Mouse (Mus musculus): ENCODE results near the gene Col6a3. TPM values are rescaled to one million over a fixed set of nuclear protein-coding genes. Genes with fewer than 3 reads are reported as not detected.

Gene Col6a3
- polyA plus RNA-seq, 1 experiment from 2014 or later = 5.9 TPM

DNA sequence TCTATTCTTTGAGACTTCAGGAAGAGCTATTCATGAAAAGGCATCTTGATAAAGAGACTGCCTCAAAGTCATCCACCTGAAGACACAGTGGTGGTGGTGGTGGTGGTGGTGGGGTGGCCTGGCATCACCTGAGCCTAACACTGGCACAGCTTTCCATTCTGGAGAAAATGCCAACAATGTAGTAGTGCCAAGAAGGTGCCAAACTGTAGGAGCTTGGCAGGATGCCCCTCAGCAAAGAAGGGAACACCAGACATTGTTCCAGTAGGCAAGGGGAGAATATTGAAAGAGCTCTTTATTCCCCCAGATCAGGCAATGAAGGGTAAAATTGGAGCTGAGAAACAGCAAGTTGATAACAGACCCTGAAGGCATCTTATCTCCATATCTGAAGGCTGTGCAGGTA is 121.8 kb downstream of the Col6a3 start:
- Histone ChIP-seq H3K9me3 (replicated peaks; ENCODE audit: control insufficient read depth, low read length, poor library complexity, severe bottlenecking) (no peaks in the 10 kb centered on the region), H3K27ac (ENCODE audit: low read length) (no peak overlapping the region), H3K9ac (ENCODE audit: low read depth, low read length) (no peak overlapping the region), H3K4me3 (ENCODE audit: low read depth, low read length) (no peak overlapping the region), H3K27me3 (ENCODE audit: control insufficient read depth, insufficient read depth, low read depth, low read length) (no peaks in the 10 kb centered on the region), H3K4me1 (ENCODE audit: control insufficient read depth, insufficient read depth, low read length) (no peaks in the 10 kb centered on the region), H3K36me3 (ENCODE audit: control insufficient read depth, insufficient read depth, low read length) (no peaks in the 10 kb centered on the region), H3K4me2 (ENCODE audit: low read length) (no peak overlapping the region)
- ATAC-seq = no peak

DNA sequence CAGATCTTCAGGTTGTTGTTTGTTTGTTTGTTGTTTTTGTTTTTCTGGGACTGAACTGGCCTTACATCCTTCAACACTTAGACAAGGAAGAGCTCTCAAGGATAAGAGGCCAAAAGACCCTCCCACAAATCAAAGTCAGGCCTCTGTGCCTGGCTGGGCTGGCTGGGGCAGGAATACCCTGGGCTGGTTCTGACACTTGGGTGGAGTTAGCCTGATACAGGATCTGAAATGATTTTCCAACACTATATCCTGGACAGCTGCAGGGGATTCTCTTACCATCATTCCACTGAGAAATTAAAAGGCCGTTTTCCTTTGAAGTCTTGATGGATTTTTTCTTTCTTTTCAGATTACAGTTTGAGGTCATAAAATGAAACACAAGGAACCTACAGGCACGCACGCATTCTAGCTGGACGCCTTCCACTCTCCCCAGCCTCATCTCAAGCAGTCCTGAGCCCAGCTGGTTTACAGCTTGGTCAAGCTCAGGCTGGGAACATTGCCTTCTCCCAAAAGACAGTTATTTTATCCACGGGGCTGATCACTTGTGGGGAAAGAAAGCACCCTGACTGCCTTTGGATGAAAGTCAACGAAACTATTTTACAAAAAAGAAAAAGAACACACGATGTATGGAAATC is 123.0 kb downstream of the Col6a3 start:
- Histone ChIP-seq H3K27ac (ENCODE audit: low read length) (no peak overlapping the region), H3K27me3 (ENCODE audit: control insufficient read depth, insufficient read depth, low read depth, low read length) (no peaks in the 10 kb centered on the region), H3K9me3 (replicated peaks; ENCODE audit: control insufficient read depth, low read length, poor library complexity, severe bottlenecking) (no peaks in the 10 kb centered on the region), H3K4me1 (ENCODE audit: control insufficient read depth, insufficient read depth, low read length) (no peaks in the 10 kb centered on the region), H3K4me3 (ENCODE audit: low read depth, low read length) (no peak overlapping the region), H3K9ac (ENCODE audit: low read depth, low read length) (no peak overlapping the region), H3K36me3 (ENCODE audit: control insufficient read depth, insufficient read depth, low read length) (no peaks in the 10 kb centered on the region), H3K4me2 (ENCODE audit: low read length) (no peak overlapping the region)
- 69% methylated on average over 7 of the region's 7 CpGs for WGBS
- ATAC-seq = no peak

DNA sequence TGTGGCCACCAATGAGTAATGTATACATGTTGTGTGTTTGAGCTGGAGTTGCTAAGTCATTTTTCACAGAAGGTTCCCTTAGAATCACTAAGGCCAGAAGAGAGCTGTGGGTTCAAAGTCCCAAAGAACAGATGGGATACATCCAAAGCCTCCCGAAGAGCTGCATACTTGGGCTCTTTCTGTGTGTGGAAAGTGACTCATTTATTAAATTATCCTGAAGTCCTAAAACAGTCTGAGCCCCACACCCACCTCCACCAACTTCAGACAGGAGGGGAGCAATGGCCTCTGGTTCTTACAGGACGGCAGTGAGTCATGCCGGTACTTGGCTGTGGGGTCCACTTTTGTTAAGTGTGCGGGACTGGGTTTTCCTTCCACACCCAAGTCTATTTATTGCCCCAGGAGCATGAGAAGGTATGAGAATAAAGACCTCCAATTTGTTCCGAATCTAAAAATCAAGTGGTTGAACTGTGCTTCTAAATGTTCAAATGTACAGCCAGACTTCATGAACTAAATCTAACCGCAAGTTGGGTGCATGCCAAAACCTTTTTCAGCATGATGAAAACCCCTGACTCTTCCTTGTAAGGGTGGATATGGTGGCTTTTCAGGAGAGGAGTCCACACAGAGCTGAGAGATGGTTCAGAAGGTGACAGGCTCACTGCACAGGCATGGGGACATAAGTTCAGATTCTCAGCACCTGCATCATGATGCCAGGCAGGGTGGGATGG is 124.8 kb downstream of the Col6a3 start:
- no peaks in the 10 kb centered on the region for H3K9me3 ChIP-seq (replicated peaks; ENCODE audit: control insufficient read depth, low read length, poor library complexity, severe bottlenecking)
- no peak overlapping the region for H3K9ac ChIP-seq (ENCODE audit: low read depth, low read length)
- H3K27ac ChIP-seq (ENCODE audit: low read length) = no peak overlapping the region
- no peak overlapping the region for H3K4me3 ChIP-seq (ENCODE audit: low read depth, low read length)
- H3K4me1 ChIP-seq (ENCODE audit: control insufficient read depth, insufficient read depth, low read length) = no peaks in the 10 kb centered on the region
- ATAC-seq = no peak
- H3K27me3 ChIP-seq (ENCODE audit: control insufficient read depth, insufficient read depth, low read depth, low read length) = no peaks in the 10 kb centered on the region
- no peaks in the 10 kb centered on the region for H3K36me3 ChIP-seq (ENCODE audit: control insufficient read depth, insufficient read depth, low read length)
- WGBS = 89% methylated on average over 6 of the region's 6 CpGs
- H3K4me2 ChIP-seq (ENCODE audit: low read length) = no peak overlapping the region

DNA sequence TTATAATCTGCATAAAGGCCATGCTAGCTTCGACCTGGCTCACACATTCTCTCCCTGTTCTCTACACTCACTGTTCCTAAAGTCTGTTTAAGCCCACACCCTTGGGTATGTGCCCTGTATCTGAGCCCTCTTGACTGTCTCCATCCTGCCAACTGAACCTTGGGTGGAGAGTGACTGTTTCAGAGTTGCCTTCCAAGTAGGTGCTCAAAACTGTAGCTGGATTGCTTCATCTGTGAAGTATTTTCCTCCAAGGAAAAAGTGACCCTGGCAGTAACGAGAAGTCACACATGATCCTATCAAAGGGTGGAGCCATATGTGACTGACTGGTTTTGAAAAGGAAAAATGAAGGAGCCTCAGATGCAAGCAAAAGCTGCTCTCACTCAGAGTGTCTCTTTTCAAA is 127.5 kb downstream of the Col6a3 start:
- no peak overlapping the region for H3K27ac ChIP-seq (ENCODE audit: low read length)
- H3K36me3 ChIP-seq (ENCODE audit: control insufficient read depth, insufficient read depth, low read length) = no peaks in the 10 kb centered on the region
- no peak overlapping the region for H3K4me2 ChIP-seq (ENCODE audit: low read length)
- no peaks in the 10 kb centered on the region for H3K4me1 ChIP-seq (ENCODE audit: control insufficient read depth, insufficient read depth, low read length)
- no peak overlapping the region for H3K4me3 ChIP-seq (ENCODE audit: low read depth, low read length)
- ATAC-seq = no peak
- WGBS = 76% methylated on average over 2 of the region's 2 CpGs
- H3K9ac ChIP-seq (ENCODE audit: low read depth, low read length) = no peak overlapping the region
- H3K27me3 ChIP-seq (ENCODE audit: control insufficient read depth, insufficient read depth, low read depth, low read length) = no peaks in the 10 kb centered on the region
- H3K9me3 ChIP-seq (replicated peaks; ENCODE audit: control insufficient read depth, low read length, poor library complexity, severe bottlenecking) = no peaks in the 10 kb centered on the region

Other genes with a start within 250 kb of the Col6a3 start
- gene Cops8, start 241.0 kb downstream of the Col6a3 start, polyA plus RNA-seq (2015; fragmentation: Nextera tagmentation; extraction: Ambion mirVana) = 164 and 187 TPM in 2 replicates
- gene Mlph, start 71.1 kb upstream of the Col6a3 start, polyA plus RNA-seq (2015; fragmentation: Nextera tagmentation; extraction: Ambion mirVana) = 0.09 and 0.29 TPM in 2 replicates
- not detected in 2 replicates for gene Prlh, start 109.1 kb upstream of the Col6a3 start, polyA plus RNA-seq (2015; fragmentation: Nextera tagmentation; extraction: Ambion mirVana)
- 0.17 and 0.19 TPM in 2 replicates for gene Rab17, start 125.7 kb upstream of the Col6a3 start, polyA plus RNA-seq (2015; fragmentation: Nextera tagmentation; extraction: Ambion mirVana)
- 42.7 and 44.4 TPM in 2 replicates for gene Lrrfip1, start 154.8 kb upstream of the Col6a3 start, polyA plus RNA-seq (2015; fragmentation: Nextera tagmentation; extraction: Ambion mirVana)